Mouse (Mus musculus) gastrocnemius, postnatal 36 days (tissue): ENCODE measurements at regions not wholly inside any gene's neighbourhood (a gene's known extent, or its start where the extent isn't known, plus 50 kb on each side); places are given as distances from the start of the nearest gene placed in this dataset.
A peak's percentile ranks its signal among the peaks of the same experiment; 100 is the strongest.

ENCODE experiments used
- DNase-seq, 2 experiments: peaks; one replicate each; pipeline ENCODE4 v3.0.0; 2022
- intact Hi-C: fragments of 180-260 bp; cut with DNase I; formaldehyde crosslinking; loops from one replicate; pipeline ENCODE4 v1.15.1; 2025

- intact Hi-C loops = no loop called here
- no peak for DNase-seq
Observed at GRCm38 (mm10) chr1:90442250-90443240, 160.2 kb upstream of the Cops8 start.

DNA sequence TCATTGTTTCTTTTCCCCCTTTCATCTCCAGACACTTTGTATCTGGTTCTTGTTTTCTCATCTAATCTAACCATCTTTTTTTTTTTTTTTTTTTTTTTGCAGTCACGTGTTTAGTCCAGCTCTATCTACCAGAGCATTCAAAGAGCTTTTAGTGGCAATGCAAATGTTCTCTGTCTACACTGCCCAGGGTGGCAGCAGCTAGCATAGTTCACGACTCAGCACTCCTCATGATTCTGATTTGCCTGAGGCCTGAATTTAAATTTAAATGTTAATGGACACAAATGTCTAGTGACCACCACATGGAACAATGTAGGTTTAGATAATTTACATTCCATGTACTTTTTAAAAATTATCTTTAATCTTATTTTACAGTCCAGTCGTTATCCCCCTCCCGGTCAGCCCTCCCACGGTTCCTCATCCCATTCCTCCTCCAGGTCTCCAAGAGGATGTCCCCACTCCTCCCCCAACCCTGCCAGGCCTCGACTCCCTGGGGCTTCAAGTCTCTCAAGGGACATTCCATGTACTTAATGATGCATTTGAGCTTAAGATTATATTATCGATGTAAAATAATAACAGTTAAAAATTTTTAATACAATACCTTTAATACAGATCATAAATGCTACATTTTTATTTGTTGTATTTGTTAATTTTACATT lies 153.1 kb upstream of the Cops8 start:
- intact Hi-C loops = no loop called here
- no peak for DNase-seq

- no peak for DNase-seq
- intact Hi-C loops = no loop called here
Observed at GRCm38 (mm10) chr1:90451942-90452557, 150.7 kb upstream of the Cops8 start.

DNA sequence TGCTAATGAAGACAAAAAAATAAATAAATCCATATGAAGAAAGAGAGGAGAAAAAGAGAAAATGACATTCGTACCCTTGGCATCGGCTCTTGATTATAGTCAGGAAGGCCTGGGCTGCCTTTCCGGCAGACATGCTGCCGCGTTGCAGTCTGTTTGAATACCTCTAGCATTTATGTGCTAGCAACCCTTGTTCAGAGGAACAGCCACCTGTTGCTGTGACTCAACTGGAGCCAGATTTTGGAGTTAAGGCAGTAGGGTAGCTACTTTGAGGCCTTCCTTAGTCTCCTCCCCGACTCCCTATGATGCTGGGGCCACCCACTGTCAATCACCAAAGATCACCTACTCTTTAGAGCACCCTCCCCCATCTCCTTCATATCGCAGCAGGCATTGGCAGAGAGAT lies 148.5 kb upstream of the Cops8 start:
- DNase-seq = no peak
- intact Hi-C loops = no loop called here

- intact Hi-C loops = no loop called here
- DNase-seq = no peak
Observed at GRCm38 (mm10) chr1:90457396-90457795, 145.4 kb upstream of the Cops8 start.

DNA sequence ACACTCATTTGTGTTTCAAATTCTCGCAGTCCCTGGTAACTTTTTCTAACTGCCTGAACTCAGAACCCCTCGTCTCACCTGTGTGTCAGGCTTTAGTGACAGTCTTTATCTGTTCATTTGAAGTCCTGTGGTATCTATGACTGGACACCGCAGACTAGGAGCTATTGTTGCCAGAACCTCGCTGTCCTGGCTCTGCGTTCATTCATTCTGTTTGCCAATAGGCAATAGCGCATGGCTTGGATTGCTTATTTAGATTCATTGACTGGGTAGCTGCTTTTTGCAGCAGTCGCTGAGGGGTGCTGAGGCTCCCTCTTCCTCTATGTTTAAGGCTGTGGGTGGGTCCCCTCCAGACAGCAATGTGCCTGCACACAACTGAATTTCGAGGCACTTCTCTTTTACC lies 144.6 kb upstream of the Cops8 start:
- intact Hi-C loops = no loop called here
- DNase-seq = no peak

DNA sequence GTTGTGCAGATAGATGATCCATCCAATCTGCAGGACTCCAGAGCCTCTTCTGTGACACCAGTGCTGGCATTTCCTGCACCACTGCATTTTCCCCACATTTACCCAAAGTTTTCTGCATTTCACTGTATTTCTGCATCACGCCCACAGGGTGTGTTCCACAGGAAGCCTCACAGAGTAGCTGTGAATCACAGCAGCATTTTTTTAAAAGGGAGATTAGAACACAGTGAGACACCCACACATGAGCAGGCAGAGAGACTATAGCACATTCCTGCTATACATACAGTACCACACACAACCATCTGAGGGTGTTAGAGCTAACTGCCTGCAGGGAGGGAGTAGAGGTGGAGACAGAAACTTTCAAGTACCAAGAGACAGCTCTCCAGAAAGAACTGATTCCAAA lies 141.1 kb upstream of the Cops8 start:
- intact Hi-C loops = no loop called here

GRCm38 (mm10) chr1:90463302-90463701 lies 139.5 kb upstream of the Cops8 start:
- intact Hi-C loops = no loop called here
- no peak for DNase-seq

More for the DNA sequence above, 141.1 kb upstream of the Cops8 start:
- no peak for DNase-seq

DNA sequence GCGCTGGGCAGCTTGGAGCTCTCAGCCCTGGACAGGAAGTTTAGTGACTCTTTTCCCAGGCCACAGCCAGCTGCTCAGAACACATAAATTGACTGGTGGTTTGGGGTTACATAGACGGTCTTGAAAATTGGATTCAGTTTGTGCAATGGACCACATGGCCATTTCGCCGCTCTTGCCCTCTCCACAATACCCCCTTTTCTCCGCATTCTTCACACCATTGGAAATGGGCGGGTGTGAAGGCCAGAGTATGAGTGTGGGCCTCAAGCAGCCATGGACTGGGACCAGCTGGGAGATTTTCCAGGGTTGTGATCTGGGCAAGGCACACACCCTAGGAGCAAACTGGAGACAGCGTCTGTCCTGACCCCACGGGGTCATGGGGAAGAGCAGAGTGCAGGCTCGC lies 135.1 kb upstream of the Cops8 start:
- peak in 1 of 2 experiments; percentile 22 for DNase-seq
- intact Hi-C loops = no loop called here

DNA sequence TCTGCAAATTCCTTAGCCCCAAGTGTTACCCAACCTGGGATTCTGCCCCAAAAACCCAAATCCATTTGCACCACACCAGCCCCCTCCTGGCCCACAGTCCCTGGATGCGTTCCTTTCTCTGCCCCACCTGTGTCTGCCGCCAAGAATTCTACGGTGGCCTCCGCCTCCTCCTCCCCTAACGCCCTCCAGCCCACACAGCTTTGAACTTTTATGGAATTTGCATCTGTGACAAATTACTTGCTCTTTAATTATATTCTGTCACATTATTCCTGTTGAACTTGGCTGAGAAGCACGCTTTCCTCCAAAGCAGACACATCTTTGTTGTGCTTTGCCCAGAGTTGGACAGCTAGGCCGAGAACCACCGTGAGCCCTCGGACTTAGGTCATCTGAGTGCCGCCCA lies 131.8 kb upstream of the Cops8 start:
- no peak for DNase-seq
- intact Hi-C loops = no loop called here

- no peak for DNase-seq
- intact Hi-C loops = no loop called here
Observed at GRCm38 (mm10) chr1:90471806-90472205, 131.0 kb upstream of the Cops8 start.

GRCm38 (mm10) chr1:90475060-90475813 lies 127.5 kb upstream of the Cops8 start:
- intact Hi-C loops = no loop called here
- DNase-seq = no peak

DNA sequence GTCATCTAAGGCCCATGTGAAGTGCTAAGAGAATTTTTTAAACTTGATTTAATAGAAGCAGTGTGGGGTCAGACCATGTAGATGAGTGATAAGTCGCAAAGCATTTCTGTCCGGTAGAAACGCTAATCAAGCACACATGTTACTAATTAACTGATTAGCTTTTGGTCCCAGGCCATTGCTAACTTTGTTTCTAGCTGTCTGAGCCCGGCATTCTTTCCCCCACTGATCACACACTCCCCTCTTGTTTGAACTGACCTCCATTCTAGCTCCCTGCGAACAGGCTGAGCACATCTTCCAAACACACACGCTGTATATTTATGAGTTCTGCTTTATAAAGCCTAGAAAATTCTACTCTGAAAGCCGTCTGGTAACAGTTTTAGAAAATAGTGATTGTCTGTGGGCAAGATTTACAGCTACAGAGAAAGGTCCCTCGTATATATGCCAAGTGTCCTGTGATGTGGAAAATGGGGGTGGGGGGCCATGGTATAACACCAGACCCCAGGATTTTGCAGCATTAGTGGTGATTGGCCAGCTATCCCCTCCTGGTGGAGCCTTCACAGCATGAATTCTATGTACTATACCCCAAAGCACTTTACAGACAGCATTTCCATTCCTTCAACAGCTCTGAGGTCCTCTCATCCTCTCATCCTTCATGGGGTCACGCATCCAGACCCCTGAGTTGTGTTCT lies 126.1 kb upstream of the Cops8 start:
- DNase-seq = no peak
- intact Hi-C loops = no loop called here

- intact Hi-C loops = no loop called here
- no peak for DNase-seq
Observed at GRCm38 (mm10) chr1:90478839-90479238, 123.9 kb upstream of the Cops8 start.

DNA sequence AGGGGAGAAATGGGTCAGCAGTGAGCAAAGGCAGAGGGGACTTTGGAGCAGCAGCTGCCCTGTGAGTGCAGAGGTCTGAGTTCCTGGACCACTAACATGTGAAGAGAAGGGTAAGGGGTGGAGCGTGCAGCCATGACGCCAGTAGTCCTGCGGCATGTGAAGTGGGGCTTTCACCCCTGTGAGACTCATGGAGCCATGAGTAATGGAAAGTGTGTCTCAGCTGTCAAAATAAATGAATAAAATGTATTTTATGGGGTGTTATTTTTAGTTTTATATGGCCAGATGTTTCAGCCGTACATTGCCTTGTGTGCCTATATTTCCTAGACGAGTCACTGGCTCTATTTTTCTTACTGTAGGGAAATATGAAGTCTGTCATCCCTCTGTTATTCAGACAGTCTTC lies 121.5 kb upstream of the Cops8 start:
- intact Hi-C loops = no loop called here
- no peak for DNase-seq

GRCm38 (mm10) chr1:90481708-90482107 lies 121.1 kb upstream of the Cops8 start:
- intact Hi-C loops = no loop called here
- no peak for DNase-seq

- intact Hi-C loops = no loop called here
- DNase-seq = no peak
Observed at GRCm38 (mm10) chr1:90486349-90486839, 116.4 kb upstream of the Cops8 start.

DNA sequence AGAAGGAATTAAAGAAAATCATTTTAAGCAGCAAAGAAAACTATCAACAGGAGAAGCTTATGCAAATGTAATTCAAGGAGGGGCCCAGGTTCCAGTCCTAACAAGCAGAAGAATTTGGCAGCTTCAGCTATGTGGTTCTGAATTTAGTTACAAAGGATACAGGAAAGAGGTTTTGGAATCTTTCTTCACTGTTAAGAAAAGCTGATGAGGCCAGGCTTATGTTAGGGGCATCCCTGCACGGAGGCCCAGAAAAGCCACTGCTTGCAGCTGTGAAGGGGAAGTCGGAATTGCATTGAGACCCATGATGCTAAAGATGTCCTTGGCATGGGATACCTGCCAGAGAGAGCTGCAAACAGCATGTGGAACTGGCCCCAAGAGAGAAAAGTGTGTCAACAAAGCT lies 114.9 kb upstream of the Cops8 start:
- no peak for DNase-seq
- intact Hi-C loops = no loop called here

DNA sequence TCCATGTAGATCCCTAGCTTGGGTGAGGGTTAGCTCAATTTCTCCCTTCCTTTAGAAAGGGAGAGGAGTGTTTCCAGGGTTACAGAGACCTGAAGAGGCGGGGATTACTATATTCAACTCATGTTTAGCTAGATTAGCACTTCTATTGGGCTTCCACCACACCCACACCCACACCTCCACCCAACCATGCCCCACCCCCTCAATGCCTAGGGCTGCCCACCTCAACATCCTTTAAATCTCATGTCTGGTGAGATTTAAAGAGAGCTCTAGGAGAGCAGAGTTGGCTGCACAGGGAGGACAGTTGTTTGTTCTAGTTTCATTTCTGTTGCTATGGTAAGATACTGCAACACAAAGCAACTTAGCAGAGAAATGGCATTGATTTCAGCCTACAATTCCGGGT lies 113.8 kb upstream of the Cops8 start:
- no peak for DNase-seq
- intact Hi-C loops = no loop called here

- DNase-seq = no peak
- intact Hi-C loops = loop anchor here (5.0 to 10.0 kb wide), 2 partner anchors 58 to 286 kb away; partner anchors contain the start of gene Ackr3
Observed at GRCm38 (mm10) chr1:90490335-90490734, 112.4 kb upstream of the Cops8 start.
